Mouse (Mus musculus) gonadal fat pad, adult 2 months (tissue): ENCODE results near the gene Hmg20a. TPM values are rescaled to one million over a fixed set of nuclear protein-coding genes. Genes with fewer than 3 reads are reported as not detected.
A peak's percentile ranks its signal among the peaks of the same experiment; 100 is the strongest.
"Not testable (repeated sequence)": the region's sequence is repeated elsewhere in the genome, so short reads cannot be mapped to it uniquely, and the experiment has no call there.

Source experiments
- DNase-seq: peaks from one replicate; pipeline ENCODE4 v3.0.0-alpha.2; 2012; ENCODE audit warnings: low read depth
- polyA plus RNA-seq: library from polyadenylated mRNA; depleted of rRNA; stranded (reverse); fragments of >200 nt; gene quantifications from 2 replicates; pipeline ENCODE4 v1.2.3, GENCODE M21; 2012; rRNA removed

The Hmg20a gene
- 30.5 and 32.5 TPM in 2 replicates for polyA plus RNA-seq

DNA sequence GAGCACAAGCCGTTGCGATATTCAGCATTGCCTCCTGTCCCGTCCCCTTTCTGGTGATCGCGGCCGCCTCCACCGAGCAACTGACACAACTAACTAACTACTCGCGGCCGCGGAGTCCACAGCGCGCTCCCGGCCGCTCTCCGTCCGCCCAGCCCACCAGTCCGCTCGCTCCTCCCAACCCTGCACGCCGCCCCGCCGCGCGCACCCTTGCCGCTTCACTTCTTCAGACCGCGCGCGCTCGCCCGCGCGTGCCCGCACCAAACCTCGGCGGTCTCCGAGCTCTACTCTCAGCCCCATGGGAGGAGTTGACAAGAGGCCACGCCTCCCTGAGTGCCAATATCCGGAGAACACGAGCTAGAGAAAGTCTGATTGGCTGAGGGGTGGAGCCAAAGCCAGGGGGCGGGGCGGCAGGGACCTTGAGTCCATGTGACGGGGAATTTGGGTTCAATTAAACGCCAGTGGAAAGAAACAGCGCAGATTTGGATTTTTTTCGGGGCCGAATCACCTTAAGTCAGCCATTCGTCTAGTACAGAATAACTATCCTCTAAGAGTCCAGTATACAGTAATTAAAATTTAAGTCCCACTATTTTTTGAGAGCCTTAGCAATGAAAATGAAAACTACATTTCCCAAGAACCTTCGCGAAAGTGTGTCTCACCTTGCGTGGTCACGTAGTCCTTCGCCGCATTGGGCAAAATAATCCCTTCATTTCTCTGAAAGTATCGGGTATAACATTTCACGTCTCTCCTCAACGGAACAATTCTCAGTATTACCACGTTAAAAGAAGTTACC lies at the start of gene Hmg20a, which contains the start of gene Peak1:
TSS of gene Hmg20a (plus strand) at position 662 of the 790 bp plus-strand sequence.
TSS of gene Peak1 (minus strand) at position 120 of the 790 bp plus-strand sequence.
- DNase-seq = peak; percentile 96

DNA sequence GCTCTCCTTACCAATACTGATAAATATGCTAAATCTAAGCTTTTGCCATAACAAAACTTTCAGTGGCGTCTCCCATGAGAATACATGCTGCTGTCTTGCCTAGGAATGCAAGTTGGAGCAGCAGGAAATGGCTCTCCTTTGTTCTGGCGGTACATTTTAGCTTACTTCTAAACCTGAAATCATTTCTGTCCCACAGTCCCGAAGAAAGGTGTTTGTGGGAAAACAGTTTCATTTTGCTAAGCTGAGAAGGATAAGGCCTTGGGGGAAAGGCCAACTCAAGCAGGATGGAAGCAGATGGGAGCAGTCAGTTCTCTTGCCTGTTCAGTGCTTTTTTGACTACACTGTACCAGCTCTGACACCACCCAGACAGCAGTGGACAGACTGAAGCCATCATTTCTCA lies 49.6 kb upstream of the Hmg20a start:
- no peak for DNase-seq

DNA sequence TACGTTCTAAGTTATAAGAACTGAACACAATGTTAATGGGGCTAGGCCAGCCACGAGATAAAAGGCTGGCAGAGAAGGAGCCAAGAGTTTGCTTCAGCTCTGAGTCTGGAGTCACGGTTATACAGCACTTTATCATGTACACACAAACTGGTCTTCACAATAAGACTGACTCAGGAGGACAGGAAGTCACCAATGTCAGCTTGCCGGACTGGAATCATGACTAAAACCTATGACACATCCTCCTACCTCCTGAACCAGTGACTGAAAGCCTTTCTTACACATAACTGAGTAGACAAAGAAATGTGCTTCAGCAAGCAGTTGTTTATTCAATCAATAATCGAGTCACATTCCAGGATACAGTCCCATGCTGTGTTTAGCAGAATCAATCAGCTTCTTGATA lies 47.7 kb upstream of the Hmg20a start:
- no peak for DNase-seq

DNA sequence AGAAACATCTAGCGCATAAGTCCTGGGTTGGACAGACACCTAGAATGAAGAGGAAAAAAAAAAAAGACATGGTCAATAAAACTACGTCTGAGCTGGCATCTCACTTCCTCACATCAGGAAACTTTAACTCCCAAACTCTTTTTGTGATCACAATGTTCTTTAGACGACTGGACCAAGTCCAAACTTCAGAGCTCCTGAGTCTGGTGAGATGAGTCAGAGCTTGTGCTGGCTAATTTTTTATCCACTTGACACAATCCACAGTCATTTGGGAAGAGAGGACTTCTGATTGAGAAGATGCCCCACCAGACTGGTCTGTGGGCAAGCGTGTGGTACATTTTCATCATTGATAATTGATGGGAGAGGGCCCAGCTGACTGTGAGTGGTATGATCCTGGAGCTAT lies 44.0 kb upstream of the Hmg20a start:
- no peak for DNase-seq

DNA sequence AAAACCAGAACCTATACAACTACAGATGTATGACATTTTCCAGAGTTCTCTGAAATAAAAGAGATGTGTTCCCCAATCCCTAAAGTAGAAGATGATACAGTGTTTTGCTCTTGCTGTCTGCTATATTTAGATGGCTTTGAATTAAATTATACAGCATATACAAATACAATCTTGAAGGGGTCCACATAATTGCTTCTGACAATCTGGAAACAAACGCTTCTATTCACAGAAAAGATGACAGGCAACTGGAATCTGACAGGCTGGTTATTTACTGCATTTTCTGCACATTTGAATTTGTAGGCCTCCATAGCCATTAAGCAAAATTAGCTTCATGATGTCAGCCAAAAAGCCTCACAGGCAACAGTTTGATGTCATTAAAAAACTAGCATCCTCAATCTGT lies 35.6 kb upstream of the Hmg20a start:
- DNase-seq = no peak

GRCm38 (mm10) chr9:56392857-56393256 lies 25.6 kb upstream of the Hmg20a start:
- DNase-seq = no peak

- no peak for DNase-seq
Measured at GRCm38 (mm10) chr9:56396306-56396705, 22.1 kb upstream of the Hmg20a start.

GRCm38 (mm10) chr9:56404619-56405018 lies 13.8 kb upstream of the Hmg20a start:
- no peak for DNase-seq

- no peak for DNase-seq
Measured at GRCm38 (mm10) chr9:56409928-56410327, 8.5 kb upstream of the Hmg20a start.

GRCm38 (mm10) chr9:56412716-56413115 lies 5.7 kb upstream of the Hmg20a start:
- no peak for DNase-seq

GRCm38 (mm10) chr9:56414322-56414721 lies 4.1 kb upstream of the Hmg20a start:
- DNase-seq = no peak

DNA sequence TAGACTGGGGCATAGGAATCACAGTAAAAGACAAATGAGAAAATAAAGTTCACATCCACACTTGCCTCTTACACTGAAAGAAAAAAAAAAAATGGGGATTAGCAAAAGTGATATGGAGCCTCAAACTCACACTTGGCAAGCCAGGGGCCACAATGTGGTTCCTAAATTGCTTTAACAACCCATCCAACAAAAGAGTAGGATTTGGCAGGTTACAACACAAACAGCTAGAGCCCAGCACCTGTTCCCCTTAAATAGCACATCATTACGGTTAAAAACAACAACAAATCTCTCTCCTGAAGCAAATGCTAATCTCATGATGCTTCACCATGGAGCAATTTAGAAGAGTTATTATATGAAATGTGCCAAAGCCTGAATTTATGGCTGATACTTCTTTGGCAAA lies 3.0 kb upstream of the Hmg20a start:
- no peak for DNase-seq

DNA sequence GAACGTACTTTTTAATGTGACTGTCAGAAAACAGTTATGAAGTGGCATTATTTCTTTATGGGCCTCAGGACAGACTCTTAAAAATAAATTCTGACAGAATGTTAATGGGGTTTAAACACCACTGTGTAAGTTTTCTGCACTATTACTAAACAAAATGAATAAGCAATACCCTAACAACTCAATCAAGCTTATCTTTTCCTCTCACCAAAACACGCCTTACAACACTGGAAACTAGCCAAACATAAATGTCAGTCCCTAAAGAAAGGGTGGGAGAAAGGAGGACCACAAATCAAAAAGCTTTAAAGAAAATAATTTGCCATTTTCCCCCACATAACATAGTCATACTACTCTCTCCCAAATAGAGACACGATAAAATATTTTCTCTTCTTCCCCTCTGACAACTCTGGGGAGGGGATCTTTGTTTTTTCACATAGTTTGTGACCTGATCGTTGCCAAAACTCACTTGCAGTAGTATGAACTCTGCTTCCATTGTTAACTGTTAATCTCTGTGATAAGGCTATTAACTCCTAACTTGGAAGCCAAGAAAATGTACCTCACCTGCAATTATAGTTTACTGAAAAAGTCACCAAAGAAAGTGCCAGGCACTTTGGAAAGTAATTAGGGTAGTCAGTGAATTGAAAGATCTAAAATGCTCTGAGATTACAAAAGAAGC lies 2.3 kb upstream of the Hmg20a start:
- no peak for DNase-seq

- DNase-seq = no peak
Measured at GRCm38 (mm10) chr9:56417415-56417947, 928 bp upstream of the Hmg20a start.

DNA sequence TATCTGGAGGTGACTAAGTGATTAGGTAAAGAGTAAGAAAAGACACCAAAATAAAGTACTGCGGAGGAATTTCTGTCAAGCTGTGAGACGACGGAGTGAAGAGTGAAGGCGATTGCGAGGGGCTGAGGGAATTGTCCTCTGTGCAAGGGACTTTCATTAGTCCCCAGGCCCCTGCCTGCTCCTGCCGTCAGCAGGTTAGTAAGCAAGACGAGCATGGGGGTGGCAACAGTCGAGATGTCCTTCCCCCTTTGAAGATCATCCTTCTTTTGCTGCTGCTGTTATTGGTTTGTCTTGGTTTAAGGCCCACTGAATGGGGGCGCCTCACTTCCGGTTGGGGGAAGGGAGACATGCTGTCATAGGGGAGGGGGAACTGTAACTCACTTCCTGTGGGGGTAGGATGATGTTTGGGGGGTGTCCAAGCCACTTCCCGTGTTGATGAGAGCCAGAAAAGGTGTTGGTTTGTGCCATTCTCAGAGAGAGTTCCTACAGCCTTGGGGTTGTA lies 380 bp downstream of the Hmg20a start:
- no peak for DNase-seq

- DNase-seq = no peak
Measured at GRCm38 (mm10) chr9:56420236-56420635, 1.8 kb downstream of the Hmg20a start.

GRCm38 (mm10) chr9:56420892-56421601 lies 2.6 kb downstream of the Hmg20a start:
- DNase-seq = no peak

- DNase-seq = no peak
Measured at GRCm38 (mm10) chr9:56421991-56422390, 3.6 kb downstream of the Hmg20a start.

DNA sequence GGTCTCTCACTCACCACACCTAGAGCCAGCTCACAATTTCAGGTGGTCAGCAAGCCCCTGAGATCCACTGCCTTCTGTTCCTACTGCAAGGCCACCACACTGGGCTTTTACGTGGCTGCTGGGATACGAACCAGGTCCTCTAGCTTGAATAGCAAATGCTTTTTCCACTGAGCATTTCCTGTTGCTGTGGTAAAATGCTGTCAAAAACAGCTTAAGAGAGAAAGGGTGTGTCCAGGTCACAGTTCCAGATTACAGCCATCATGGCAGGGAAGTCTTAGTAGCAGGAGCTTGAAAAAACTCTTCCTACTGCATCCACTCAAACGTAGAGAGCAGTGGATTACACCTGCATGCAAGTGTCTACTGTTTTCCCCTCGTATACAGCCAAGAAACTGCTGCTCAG lies 6.5 kb downstream of the Hmg20a start:
- no peak for DNase-seq

DNA sequence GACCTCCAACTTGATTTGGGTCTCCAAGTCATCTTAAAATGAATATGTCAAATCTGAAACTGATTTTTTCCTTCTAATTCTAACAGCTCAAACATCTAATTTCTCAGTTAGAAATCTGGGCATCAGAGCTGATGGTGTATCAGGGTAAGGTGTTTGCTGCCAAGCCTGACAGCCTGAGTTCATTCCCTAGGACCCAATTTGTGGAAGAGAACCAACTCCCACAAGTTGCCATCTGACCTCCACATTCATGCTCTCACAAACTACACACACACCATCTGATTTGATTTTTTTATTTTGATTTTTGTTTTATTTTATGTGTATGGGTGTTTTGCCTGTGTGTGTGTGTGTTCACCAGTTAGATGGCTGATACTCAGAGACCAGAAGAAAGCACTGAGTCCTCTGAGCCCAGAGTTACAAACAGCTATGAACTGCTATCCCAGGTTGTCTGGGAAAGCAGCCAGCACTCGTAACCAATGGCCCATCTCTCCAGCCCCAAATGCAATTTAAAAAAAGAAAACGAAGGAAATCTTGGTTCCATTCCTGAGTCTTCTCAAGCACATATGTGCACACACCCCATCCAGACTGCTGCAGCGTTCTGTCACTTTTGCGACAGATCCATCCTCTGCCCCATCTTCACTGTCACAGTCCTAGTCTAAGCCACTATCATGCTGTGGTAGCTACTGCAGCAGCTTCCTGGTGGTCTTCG lies 17.6 kb downstream of the Hmg20a start:
- no peak for DNase-seq

DNA sequence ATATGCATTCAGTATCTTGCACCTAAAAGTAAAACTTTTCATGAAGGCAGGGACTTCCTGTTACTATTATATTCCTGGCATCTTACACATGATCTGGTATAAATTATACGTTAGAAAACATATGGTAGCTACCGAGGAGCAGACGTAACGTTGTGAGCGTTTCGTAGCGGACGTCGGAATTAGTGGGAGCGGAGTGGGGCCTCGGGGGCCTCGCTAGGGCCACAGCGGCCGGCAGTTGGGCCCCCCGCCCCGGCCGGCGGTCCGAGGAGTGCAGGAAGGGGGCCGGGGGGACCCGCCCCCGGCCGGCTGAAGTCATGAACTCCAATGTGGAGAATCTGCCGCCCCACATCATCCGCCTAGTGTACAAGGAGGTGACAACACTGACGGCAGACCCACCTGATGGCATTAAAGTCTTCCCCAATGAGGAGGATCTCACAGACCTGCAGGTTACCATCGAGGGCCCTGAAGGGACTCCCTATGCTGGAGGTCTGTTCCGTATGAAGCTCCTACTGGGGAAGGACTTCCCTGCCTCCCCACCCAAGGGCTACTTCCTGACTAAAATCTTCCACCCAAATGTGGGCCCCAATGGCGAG lies 19.0 kb downstream of the Hmg20a start:
- not testable (repeated sequence) for DNase-seq
